Mouse (Mus musculus) small intestine, adult 2 months (tissue): ENCODE measurements at regions not wholly inside any gene's neighbourhood (a gene's known extent, or its start where the extent isn't known, plus 50 kb on each side); places are given as distances from the start of the nearest gene placed in this dataset.

Source experiments
- H3K27ac ChIP-seq: fragments of 200-500 bp; 2 replicates; pipeline ENCODE4 v1.5.1; 2012; ENCODE audit warnings: low read depth, low read length, control low read depth, inconsistent platforms; ENCODE audit not compliant: insufficient read depth
- H3K27me3 ChIP-seq: fragments of 200-500 bp; 2 replicates; pipeline ENCODE4 v1.6.1; 2012; ENCODE audit warnings: mild to moderate bottlenecking, moderate library complexity, low read length, inconsistent platforms; ENCODE audit not compliant: control insufficient read depth, insufficient read depth
- H3K36me3 ChIP-seq: fragments of 200-500 bp; 2 replicates; pipeline ENCODE4 v1.6.1; 2012; ENCODE audit warnings: mild to moderate bottlenecking, low read length, control low read depth, inconsistent platforms; ENCODE audit not compliant: control insufficient read depth, insufficient read depth
- H3K4me1 ChIP-seq: fragments of 200-500 bp; 2 replicates; pipeline ENCODE4 v1.6.1; 2012; ENCODE audit warnings: low read length, inconsistent platforms, mixed read lengths; ENCODE audit not compliant: control insufficient read depth, insufficient read depth, insufficient read length
- H3K4me3 ChIP-seq: fragments of 200-500 bp; 2 replicates; pipeline ENCODE4 v1.5.1; 2012; ENCODE audit warnings: low read depth, mild to moderate bottlenecking, control low read depth, inconsistent platforms, low read length, moderate library complexity
- CTCF ChIP-seq: fragments of 200-500 bp; IDR thresholded peaks from 2 replicates; pipeline ENCODE4 v1.5.1; 2012; ENCODE audit warnings: low read depth, mild to moderate bottlenecking, control low read depth, inconsistent platforms, low read length, moderate library complexity, mixed read lengths; ENCODE audit not compliant: insufficient replicate concordance, insufficient read length; ENCODE audit errors: extremely low read depth
- POLR2A ChIP-seq: fragments of 200-500 bp; IDR thresholded peaks from 2 replicates; pipeline ENCODE4 v1.6.1; 2012; ENCODE audit warnings: low read depth, mild to moderate bottlenecking, control low read depth, inconsistent platforms, low read length, moderate library complexity
- WGBS: fragments of 180-500 bp; shearing (Covaris S2); methylation state at CpG from one replicate; pipeline ENCODE4 v1.1.7; 2018; 5-methylcytosine and 5-hydroxymethylcytosine counted together

GRCm38 (mm10) chr2:19064560-19065362 is 66.6 kb downstream of the 4930426L09Rik start:
- Histone ChIP-seq H3K27ac (no peak overlapping the region), H3K36me3 (no peaks in the 10 kb centered on the region), H3K27me3 (no peaks in the 10 kb centered on the region), H3K4me1 (no peaks in the 10 kb centered on the region), H3K4me3 (no peak overlapping the region)
- TF ChIP-seq CTCF = no peak
- TF ChIP-seq POLR2A = no peak
- 37% methylated on average over 9 of the region's 9 CpGs for WGBS

DNA sequence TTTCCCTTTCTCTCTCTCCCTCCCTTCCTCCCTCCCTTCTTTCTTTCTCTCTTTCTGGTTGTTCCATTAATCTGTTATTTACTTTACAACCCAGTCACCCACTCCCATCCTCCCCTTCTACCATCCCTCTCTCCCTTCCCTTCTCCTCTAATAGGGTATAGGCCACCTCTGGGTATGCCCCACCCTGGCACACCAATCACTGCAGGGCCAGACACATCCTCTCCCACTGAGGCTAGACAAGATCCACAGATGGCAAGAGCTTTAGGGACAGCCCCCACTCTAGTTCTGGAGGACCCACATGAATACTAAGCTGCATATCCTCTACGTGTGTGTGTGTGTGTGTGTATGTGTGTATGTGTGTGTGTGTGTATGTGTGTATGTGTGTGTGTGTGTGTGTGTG is 67.4 kb downstream of the 4930426L09Rik start:
- H3K27ac ChIP-seq = peak overlapping the region; percentile 22; the same call in 1 of the 2 replicates
- no peaks in the 10 kb centered on the region for H3K27me3 ChIP-seq
- H3K36me3 ChIP-seq = no peaks in the 10 kb centered on the region
- H3K4me3 ChIP-seq = no peak overlapping the region
- TF ChIP-seq POLR2A (no peak), CTCF (no peak)
- H3K4me1 ChIP-seq = no peaks in the 10 kb centered on the region
- 71% methylated on average over 1 of the region's 1 CpGs for WGBS

DNA sequence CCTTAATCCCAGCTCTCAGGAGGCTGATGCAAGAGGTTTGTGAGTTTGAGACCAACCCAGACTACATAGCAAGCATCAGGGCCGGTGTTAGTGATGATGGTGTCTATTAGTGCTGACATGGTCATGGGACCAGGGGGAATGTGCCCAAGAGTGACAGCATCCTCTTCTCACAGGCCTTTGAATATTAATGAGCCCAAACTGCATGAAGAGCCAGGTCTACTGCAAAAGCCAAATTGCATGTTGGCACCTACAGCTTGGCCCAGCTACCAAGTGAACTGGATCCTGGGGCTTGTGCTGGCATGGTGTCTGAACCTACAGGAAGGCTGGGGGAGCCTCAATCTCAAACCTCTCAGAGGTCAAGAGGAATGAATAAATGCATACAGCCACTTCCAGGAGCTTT is 70.0 kb downstream of the 4930426L09Rik start:
- Histone ChIP-seq H3K27me3 (no peaks in the 10 kb centered on the region), H3K4me1 (no peaks in the 10 kb centered on the region), H3K36me3 (no peaks in the 10 kb centered on the region), H3K27ac (no peak overlapping the region), H3K4me3 (no peak overlapping the region)
- no peak for TF ChIP-seq POLR2A
- 87% methylated on average over 1 of the region's 1 CpGs for WGBS

DNA sequence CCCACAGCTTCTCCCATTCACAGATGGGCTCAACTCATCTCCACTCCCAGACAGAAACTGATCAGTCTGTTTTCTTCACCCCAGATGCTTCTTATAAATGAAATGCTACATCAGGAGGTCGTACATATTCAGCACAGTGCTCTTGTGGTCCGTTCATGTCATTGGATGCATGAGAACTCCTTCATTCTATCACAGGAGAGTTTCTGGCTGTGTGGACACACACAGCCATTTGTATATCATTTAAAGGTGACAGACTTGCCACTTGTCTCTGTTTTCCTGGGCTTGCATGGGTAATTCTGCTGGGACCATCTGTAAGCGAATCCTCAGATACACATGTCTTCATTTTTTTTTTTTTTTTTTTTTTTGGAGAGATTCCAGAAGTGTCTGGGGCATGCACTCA is 85.7 kb downstream of the 4930426L09Rik start:
- H3K4me3 ChIP-seq = no peak overlapping the region
- WGBS = 75% methylated on average over 3 of the region's 3 CpGs
- no peaks in the 10 kb centered on the region for H3K27me3 ChIP-seq
- H3K4me1 ChIP-seq = no peaks in the 10 kb centered on the region
- TF ChIP-seq POLR2A (no peak), CTCF (no peak)
- H3K27ac ChIP-seq = no peak overlapping the region
- H3K36me3 ChIP-seq = no peaks in the 10 kb centered on the region

DNA sequence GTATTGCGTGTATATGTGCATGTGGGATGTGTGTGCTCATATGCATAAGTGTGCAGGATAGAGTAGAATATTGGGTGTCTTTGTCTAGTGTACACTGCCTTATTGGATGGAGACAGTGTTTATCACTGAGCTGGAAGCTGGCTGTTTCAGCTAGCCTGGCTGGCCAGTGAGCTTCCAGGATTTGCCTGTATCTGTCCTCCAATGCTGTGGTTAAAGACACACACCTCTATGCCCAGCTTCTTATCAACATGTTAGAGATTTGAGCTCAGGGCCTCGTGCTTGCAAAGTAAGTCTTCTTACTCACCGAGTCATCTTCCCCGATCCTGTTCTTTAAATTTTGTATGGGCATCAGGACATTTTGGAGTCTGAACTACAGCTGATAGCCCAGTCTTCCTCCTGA is 87.0 kb downstream of the 4930426L09Rik start:
- no peak overlapping the region for H3K4me3 ChIP-seq
- no peak for TF ChIP-seq POLR2A
- TF ChIP-seq CTCF = no peak
- 81% methylated on average over 4 of the region's 4 CpGs for WGBS
- H3K27ac ChIP-seq = no peak overlapping the region
- H3K27me3 ChIP-seq = no peaks in the 10 kb centered on the region
- no peaks in the 10 kb centered on the region for H3K4me1 ChIP-seq
- H3K36me3 ChIP-seq = no peaks in the 10 kb centered on the region

GRCm38 (mm10) chr2:19086167-19086566 is 88.0 kb downstream of the 4930426L09Rik start:
- Histone ChIP-seq H3K27ac (no peak overlapping the region), H3K4me3 (no peak overlapping the region)
- WGBS = 38% methylated on average over 2 of the region's 2 CpGs

DNA sequence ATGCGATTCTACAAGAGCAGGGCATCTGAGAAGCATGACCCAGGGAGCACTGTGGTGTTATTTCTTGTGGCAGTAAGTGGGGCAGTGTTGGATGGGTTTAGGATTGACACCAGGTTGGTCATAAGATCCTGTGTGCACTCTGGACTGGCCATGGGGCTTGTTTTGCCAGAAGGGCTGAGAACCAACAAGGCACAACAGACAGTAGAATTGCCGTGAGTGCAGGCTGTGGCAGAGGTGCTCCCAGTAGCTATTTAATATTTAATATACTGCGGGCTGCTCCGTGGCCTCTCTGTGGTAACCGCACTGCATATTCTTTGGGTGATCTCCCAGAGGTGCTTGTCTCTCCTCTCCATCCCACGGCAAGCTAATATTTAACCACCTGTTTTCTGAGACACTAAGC is 88.5 kb downstream of the 4930426L09Rik start:
- Histone ChIP-seq H3K36me3 (no peaks in the 10 kb centered on the region), H3K27ac (no peak overlapping the region), H3K27me3 (no peaks in the 10 kb centered on the region), H3K4me3 (no peak overlapping the region), H3K4me1 (no peaks in the 10 kb centered on the region)
- 50% methylated on average over 6 of the region's 6 CpGs for WGBS
- TF ChIP-seq POLR2A (no peak), CTCF (no peak)

More at GRCm38 (mm10) chr2:19086167-19086566, 88.0 kb downstream of the 4930426L09Rik start:
- Histone ChIP-seq H3K4me1 (no peaks in the 10 kb centered on the region), H3K36me3 (no peaks in the 10 kb centered on the region), H3K27me3 (no peaks in the 10 kb centered on the region)
- TF ChIP-seq POLR2A (no peak), CTCF (no peak)

DNA sequence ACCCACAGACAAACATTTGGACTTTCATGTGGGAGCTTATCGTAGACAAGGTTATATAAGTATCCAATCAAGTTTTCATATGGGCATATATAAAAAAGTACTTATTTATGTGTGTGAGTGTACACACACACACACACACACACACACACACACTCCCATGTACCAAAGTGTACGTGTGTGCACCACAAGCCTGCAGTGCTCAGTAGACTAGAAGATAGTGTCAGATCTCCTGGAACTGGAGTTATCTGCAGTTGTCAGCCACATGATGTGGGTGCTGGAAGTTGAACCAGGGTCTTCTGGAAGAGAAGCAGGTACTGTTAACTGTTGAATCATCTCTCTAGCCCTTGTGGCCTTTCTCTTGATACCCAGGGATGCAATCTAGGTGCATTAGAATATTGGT is 99.7 kb upstream of the Armc3 start:
- no peak overlapping the region for H3K4me3 ChIP-seq
- no peaks in the 10 kb centered on the region for H3K4me1 ChIP-seq
- no peaks in the 10 kb centered on the region for H3K27me3 ChIP-seq
- TF ChIP-seq POLR2A = no peak
- TF ChIP-seq CTCF = no peak
- no peak overlapping the region for H3K27ac ChIP-seq
- no peaks in the 10 kb centered on the region for H3K36me3 ChIP-seq
- 79% methylated on average over 2 of the region's 2 CpGs for WGBS
